In the genomic region with DNA sequence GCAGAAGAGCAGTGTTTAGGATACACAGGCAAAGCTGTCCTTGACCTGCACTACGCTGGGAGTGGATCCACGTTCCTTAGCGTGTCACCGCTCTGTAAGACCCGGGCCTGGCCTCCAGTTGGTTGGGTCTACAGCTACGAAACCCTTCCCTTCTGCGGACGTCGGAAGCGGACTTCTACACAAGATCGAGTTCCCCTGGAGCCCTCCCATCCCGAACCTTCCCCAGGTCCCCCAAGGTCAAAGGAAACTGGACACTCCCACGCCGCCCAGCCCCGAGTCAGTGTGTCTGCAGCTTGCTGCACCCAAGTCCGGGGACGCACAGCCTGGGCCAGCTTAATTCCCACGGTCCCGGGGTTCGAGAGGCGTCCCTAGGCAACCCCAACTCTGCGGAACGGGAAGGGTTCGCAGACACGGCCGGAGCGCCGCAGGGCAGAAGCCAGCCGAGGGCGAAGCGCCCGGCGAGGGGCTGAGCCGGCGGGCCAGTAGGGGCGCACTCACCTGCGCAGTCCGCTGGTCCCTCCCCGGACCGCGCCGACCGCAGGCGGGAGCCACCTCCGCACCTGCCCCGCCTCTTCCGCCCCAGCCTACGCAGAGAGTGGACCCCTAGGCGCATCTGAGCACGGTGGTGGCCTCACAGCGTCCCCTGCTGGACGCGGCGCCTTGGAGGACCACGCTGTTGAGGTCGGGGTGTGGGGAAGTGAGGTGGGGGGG, we compare ENCODE assay signal across 7 mouse cellular contexts. TPM values are rescaled to one million over a fixed set of nuclear protein-coding genes. Genes with fewer than 3 reads are reported as not detected.
DNase-seq lines count a peak whose midpoint lies in the region; ATAC-seq and TF ChIP-seq lines count a peak whose summit lies in the region.

A gene (minus strand): TSS at position 553 of the 711 bp plus-strand sequence.

- H3K79me2 ChIP-seq in heart, adult 2 months (replicated peaks; ENCODE audit: control insufficient read depth, insufficient read depth, low read length) = no peaks in the 10 kb centered on the region; the same call in 1 of the 2 replicates

- ATAC-seq in embryonic facial prominence, embryonic 12.5 days (ENCODE audit: insufficient number of reproducible peaks, insufficient read depth, low FRiP score, low TSS enrichment) = peak; percentile 99
- peak; percentile 99 for ATAC-seq in limb, embryonic 13.5 days (ENCODE audit: low FRiP score, low read depth)
- peak; percentile 99 for ATAC-seq in midbrain, embryonic 16.5 days

- no peaks in the 10 kb centered on the region for H3K9me3 ChIP-seq in embryonic facial prominence, embryonic 12.5 days
- no peaks in the 10 kb centered on the region for H3K9me3 ChIP-seq in limb, embryonic 13.5 days
- H3K9me3 ChIP-seq in midbrain, embryonic 16.5 days (replicated peaks; ENCODE audit: control insufficient read depth, low read length, poor library complexity, severe bottlenecking) = no peaks in the 10 kb centered on the region

- peak within 1 kb of the TSS; percentile 83 for H3K4me3 ChIP-seq in embryonic facial prominence, embryonic 12.5 days
- peak within 1 kb of the TSS; percentile 75 for H3K4me3 ChIP-seq in heart, adult 2 months
- peak within 1 kb of the TSS; percentile 88 for H3K4me3 ChIP-seq in limb, embryonic 13.5 days
- peak within 1 kb of the TSS; percentile 95 for H3K4me3 ChIP-seq in midbrain, embryonic 16.5 days (ENCODE audit: low read depth, low read length)

- peak within 1 kb of the TSS; percentile 56 for H3K4me2 ChIP-seq in embryonic facial prominence, embryonic 12.5 days (replicated peaks)
- peak within 1 kb of the TSS; percentile 74 for H3K4me2 ChIP-seq in limb, embryonic 13.5 days (replicated peaks)
- H3K4me2 ChIP-seq in midbrain, embryonic 16.5 days (ENCODE audit: low read length) = peak within 1 kb of the TSS; percentile 51

- peak within 1 kb of the TSS; percentile 86 for H3K9ac ChIP-seq in embryonic facial prominence, embryonic 12.5 days
- H3K9ac ChIP-seq in heart, adult 2 months (ENCODE audit: low read depth, low read length) = peak within 1 kb of the TSS; percentile 97
- H3K9ac ChIP-seq in limb, embryonic 13.5 days = peak within 1 kb of the TSS; percentile 91
- H3K9ac ChIP-seq in midbrain, embryonic 16.5 days (ENCODE audit: low read depth, low read length) = peak within 1 kb of the TSS; percentile 88

- peak; percentile 90 for TF ChIP-seq CTCF in heart, adult 2 months (IDR thresholded peaks at IDR 0.05)

- intact Hi-C loops in heart, adult 2 months (cut with DNase I) = loop anchor here (1.0 kb wide), 2 partner anchors 61 to 361 kb away; a partner anchor contains a TSS

- peak; percentile 85; the same call in 1 of the 2 replicates for TF ChIP-seq EP300 in heart, adult 2 months (IDR thresholded peaks at IDR 0.05; ENCODE audit: insufficient read depth, low read depth, low read length)

- DNase-seq in adrenal gland, postnatal 25 days = peak; percentile 96
- peak; percentile 97 to 98 for DNase-seq in heart, adult 2 months
- DNase-seq in kidney, adult 8-10 months = peak; percentile 95 to 96
- DNase-seq in spleen, postnatal 10 days (ENCODE audit: low spot score in 2 of 2) = peak; percentile 85 to 96

- peak; percentile 69 for TF ChIP-seq POLR2A in heart, adult 2 months (IDR thresholded peaks at IDR 0.05; ENCODE audit: insufficient read depth, low read depth, low read length)

- H3K27me3 ChIP-seq in embryonic facial prominence, embryonic 12.5 days = no peaks in the 10 kb centered on the region
- H3K27me3 ChIP-seq in heart, adult 2 months (ENCODE audit: control insufficient read depth, insufficient read depth, low read length) = no peaks in the 10 kb centered on the region
- H3K27me3 ChIP-seq in limb, embryonic 13.5 days = no peaks in the 10 kb centered on the region
- H3K27me3 ChIP-seq in midbrain, embryonic 16.5 days (ENCODE audit: control insufficient read depth, insufficient read depth, low read depth, low read length) = no peaks in the 10 kb centered on the region

- 0 out of 2 replicates have a peak, but pooled peaks cover 9% of the 10 kb centered on the region for H3K36me3 ChIP-seq in embryonic facial prominence, embryonic 12.5 days
- peaks cover 3% of the 10 kb centered on the region; the same call in 1 of the 2 replicates for H3K36me3 ChIP-seq in heart, adult 2 months (ENCODE audit: control insufficient read depth, insufficient read depth, low read length)
- peaks cover 10% of the 10 kb centered on the region for H3K36me3 ChIP-seq in limb, embryonic 13.5 days
- no peaks in the 10 kb centered on the region for H3K36me3 ChIP-seq in midbrain, embryonic 16.5 days (ENCODE audit: control insufficient read depth, insufficient read depth, low read length)

- whole genome bisulfite sequencing in embryonic facial prominence, embryonic 12.5 days = 0% methylated on average over 53 of the region's 56 CpGs
- 1% methylated on average over 51 of the region's 56 CpGs for WGBS in heart, adult 2 months
- WGBS in limb, embryonic 13.5 days = 1% methylated on average over 56 of the region's 56 CpGs
- WGBS in midbrain, embryonic 16.5 days = under 1% methylated on average over 49 of the region's 56 CpGs

- peaks cover 9% of the 10 kb centered on the region for H3K4me1 ChIP-seq in embryonic facial prominence, embryonic 12.5 days
- peaks cover 4% of the 10 kb centered on the region for H3K4me1 ChIP-seq in heart, adult 2 months (ENCODE audit: control insufficient read depth, insufficient read depth, low read length)
- H3K4me1 ChIP-seq in limb, embryonic 13.5 days = peaks cover 11% of the 10 kb centered on the region
- H3K4me1 ChIP-seq in midbrain, embryonic 16.5 days (ENCODE audit: control insufficient read depth, insufficient read depth, low read length) = peaks cover 13% of the 10 kb centered on the region

- H3K27ac ChIP-seq in embryonic facial prominence, embryonic 12.5 days = peak within 1 kb of the TSS; percentile 67
- H3K27ac ChIP-seq in heart, adult 2 months = peak within 1 kb of the TSS; percentile 93
- H3K27ac ChIP-seq in limb, embryonic 13.5 days = peak within 1 kb of the TSS; percentile 79
- peak within 1 kb of the TSS; percentile 70 for H3K27ac ChIP-seq in midbrain, embryonic 16.5 days (ENCODE audit: low read length)

RNA-seq across cellular contexts. Expression of the gene that starts here (rescaled TPM):
- total RNA-seq in adrenal gland, postnatal 25 days (2021) = 74.7 and 90.2 TPM in 2 replicates
- 59.2 and 60.0 TPM in 2 replicates for polyA plus RNA-seq in embryonic facial prominence, embryonic 12.5 days (2016; fragmentation: Nextera tagmentation; extraction: Ambion mirVana)
- total RNA-seq in heart, adult 2 months (2021) = 100 to 1,000 TPM; 112 to 121 TPM
- 27.4 and 34.1 TPM in 2 replicates for polyA plus RNA-seq in heart, adult 2 months (2012; rRNA removed)
- polyA plus RNA-seq in limb, embryonic 13.5 days (2015; fragmentation: Nextera tagmentation; extraction: Ambion mirVana) = 53.8 and 56.2 TPM in 2 replicates
- 64.3 and 68.7 TPM in 2 replicates for polyA plus RNA-seq in midbrain, embryonic 16.5 days (2015; fragmentation: Nextera tagmentation; extraction: Ambion mirVana)

Comparison
In these comparisons a context has a peak if more than half of its experiments do, and no peak if none do; other contexts are left out.
1. Peak in every context shown above with its lines: DNase-seq, ATAC-seq, H3K4me3 ChIP-seq and H3K27ac ChIP-seq.